Mouse (Mus musculus) forebrain, embryonic 12.5 days (tissue): ENCODE results near the gene Pdcd2l. TPM values are rescaled to one million over a fixed set of nuclear protein-coding genes. Genes with fewer than 3 reads are reported as not detected.
A peak's percentile ranks its signal among the peaks of the same experiment; 100 is the strongest.
"Not testable (repeated sequence)": the region's sequence is repeated elsewhere in the genome, so short reads cannot be mapped to it uniquely, and the experiment has no call there.

Experiments used
- ATAC-seq: fragments of 200-750 bp; cut with Nextera tagmentation; 2 replicates; pipeline ENCODE4 v1.8.0; 2017; ENCODE audit warnings: moderate TSS enrichment; ENCODE audit not compliant: low FRiP score
- H3K27ac ChIP-seq: fragments of 300-500 bp; sonication (generic); 2 replicates; pipeline ENCODE4 v1.5.1; 2016; ENCODE audit warnings: mild to moderate bottlenecking
- H3K27me3 ChIP-seq: fragments of 300-500 bp; sonication (generic); 2 replicates; pipeline ENCODE4 v1.6.1; 2016; ENCODE audit warnings: mild to moderate bottlenecking
- H3K36me3 ChIP-seq: fragments of 300-500 bp; sonication (generic); replicated peaks from 2 replicates; pipeline ENCODE4 v1.6.1; 2016; ENCODE audit warnings: mild to moderate bottlenecking
- H3K4me1 ChIP-seq: fragments of 300-500 bp; sonication (generic); 2 replicates; pipeline ENCODE4 v1.6.1; 2016
- H3K4me2 ChIP-seq: fragments of 300-500 bp; sonication (generic); 2 replicates; pipeline ENCODE4 v1.6.1; 2016; ENCODE audit warnings: mild to moderate bottlenecking, moderate library complexity
- H3K4me3 ChIP-seq: fragments of 300-500 bp; sonication (generic); replicated peaks from 2 replicates; pipeline ENCODE4 v1.5.1; 2016; ENCODE audit warnings: mild to moderate bottlenecking
- H3K9ac ChIP-seq: fragments of 300-500 bp; sonication (generic); 2 replicates; pipeline ENCODE4 v1.6.1; 2016; ENCODE audit warnings: mild to moderate bottlenecking
- H3K9me3 ChIP-seq: fragments of 300-500 bp; sonication (generic); 2 replicates; pipeline ENCODE4 v1.6.1; 2016
- WGBS: fragments of 180-500 bp; shearing (Covaris S2); methylation state at CpG from one replicate; pipeline ENCODE4 v1.1.7; 2016; 5-methylcytosine and 5-hydroxymethylcytosine counted together
- polyA plus RNA-seq: library from polyadenylated mRNA; unstranded; fragments of >200 nt; fragmentation: Nextera tagmentation; extraction: Ambion mirVana; gene quantifications from 2 replicates; pipeline ENCODE4 v1.2.1, GENCODE M21; 2016

Pdcd2l gene
- polyA plus RNA-seq, 1 experiment from 2014 or later, result 64.1 TPM

DNA sequence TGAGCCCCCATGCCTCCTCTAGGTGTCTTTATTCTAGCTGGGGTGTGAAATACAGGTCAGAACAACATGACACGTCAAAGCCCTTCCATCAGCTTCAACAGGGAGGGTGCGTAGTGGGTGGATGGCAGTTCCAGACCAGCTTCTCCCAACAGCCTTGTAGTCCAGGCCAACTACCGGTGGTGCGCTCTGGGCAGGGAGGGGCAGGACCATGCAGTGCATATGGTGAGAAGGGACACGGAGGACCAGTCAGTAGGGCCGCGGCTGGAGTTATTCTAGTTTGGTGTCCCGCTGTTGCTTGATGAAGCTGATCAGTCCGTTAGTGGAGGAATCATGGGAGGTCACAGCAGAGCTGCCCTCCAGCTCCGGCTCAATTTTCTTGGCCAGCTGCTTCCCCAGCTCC lies 5.7 kb upstream of the Pdcd2l start:
- not testable (repeated sequence) for H3K27me3 ChIP-seq, H3K9me3 ChIP-seq, H3K4me1 ChIP-seq, H3K4me3 ChIP-seq, H3K27ac ChIP-seq, H3K4me2 ChIP-seq, H3K9ac ChIP-seq
- H3K36me3 ChIP-seq, result peaks cover 68% of the 10 kb centered on the region
- 0 out of 2 replicates have a peak, but pooled peaks have one; percentile 23 for ATAC-seq
- WGBS, result 93% methylated on average over 10 of the region's 10 CpGs

DNA sequence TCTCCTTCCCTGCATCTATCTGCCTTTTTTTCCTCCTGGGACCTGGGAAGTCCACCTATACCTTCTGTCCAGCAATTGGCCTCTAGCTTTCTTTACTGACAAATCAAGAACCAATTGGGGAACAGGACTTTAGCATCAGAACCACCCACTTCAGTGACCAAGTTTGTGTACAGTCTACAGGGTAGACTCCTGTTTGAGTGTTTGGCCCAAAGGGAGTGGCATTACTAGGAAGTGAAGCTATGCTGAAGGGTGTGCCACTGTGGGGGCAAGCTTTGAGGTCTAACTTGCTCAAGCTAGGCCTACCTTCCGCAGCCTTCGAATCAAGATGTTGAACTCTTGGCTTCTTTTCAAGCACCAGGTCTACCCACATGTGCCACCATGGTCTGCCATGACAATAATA lies 4.4 kb upstream of the Pdcd2l start:
- Histone ChIP-seq H3K4me3 (no peak overlapping the region), H3K27ac (no peak overlapping the region), H3K27me3 (no peaks in the 10 kb centered on the region), H3K36me3 (peaks cover 55% of the 10 kb centered on the region), H3K4me1 (peaks cover under 1% of the 10 kb centered on the region; the same call in 1 of the 2 replicates), H3K9me3 (no peaks in the 10 kb centered on the region), H3K9ac (no peak overlapping the region), H3K4me2 (no peak overlapping the region)
- ATAC-seq, result no peak
- 95% methylated on average over 2 of the region's 2 CpGs for WGBS

DNA sequence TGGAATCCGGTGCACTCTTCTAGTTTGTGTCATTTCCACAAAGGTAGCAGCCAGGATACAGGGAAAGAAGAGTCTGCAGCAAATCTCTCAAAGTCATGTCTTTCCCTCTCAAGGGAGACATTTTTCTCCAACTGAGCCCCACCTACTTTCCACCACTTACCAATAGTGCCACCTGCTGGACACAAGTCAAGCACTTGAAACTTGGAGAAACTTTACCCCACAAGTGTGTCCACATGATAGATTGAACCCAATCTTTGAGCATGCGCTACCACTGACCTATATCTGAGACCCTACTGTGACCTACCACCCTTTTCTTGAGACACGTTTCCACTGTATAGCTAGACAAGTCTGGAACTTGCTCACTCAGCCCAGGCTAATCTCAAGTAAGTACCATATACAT lies 1.9 kb upstream of the Pdcd2l start:
- H3K4me1 ChIP-seq, result peaks cover 9% of the 10 kb centered on the region
- H3K9ac ChIP-seq, result no peak overlapping the region
- no peak for ATAC-seq
- no peak overlapping the region for H3K27ac ChIP-seq
- WGBS, result 53% methylated on average over 3 of the region's 3 CpGs
- no peak overlapping the region for H3K4me2 ChIP-seq
- H3K27me3 ChIP-seq, result no peaks in the 10 kb centered on the region
- no peak overlapping the region for H3K4me3 ChIP-seq
- peaks cover 30% of the 10 kb centered on the region for H3K36me3 ChIP-seq
- H3K9me3 ChIP-seq, result no peaks in the 10 kb centered on the region

DNA sequence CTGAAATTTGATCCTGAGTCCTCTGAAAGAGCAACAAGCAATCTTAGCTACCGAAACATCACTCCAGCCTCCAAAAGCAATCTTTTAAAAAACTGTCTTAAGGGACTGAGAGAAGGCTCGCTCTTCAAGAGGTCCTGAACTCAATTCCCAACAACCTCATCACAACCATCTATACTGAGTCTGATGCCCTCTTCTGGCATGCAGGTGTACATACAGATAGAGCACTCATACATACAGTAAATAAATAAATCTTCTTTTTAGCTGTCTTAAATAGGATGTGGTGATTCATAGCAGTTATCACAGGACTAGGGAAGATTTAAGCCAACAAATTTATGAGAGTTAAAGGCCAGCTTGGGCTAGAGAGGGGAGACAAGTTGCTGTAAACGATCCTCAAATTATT lies 829 bp downstream of the Pdcd2l start:
- ATAC-seq, result 0 out of 2 replicates have a peak, but pooled peaks have one; percentile 30
- no peak overlapping the region for H3K27ac ChIP-seq
- no peaks in the 10 kb centered on the region for H3K9me3 ChIP-seq
- WGBS, result 52% methylated on average over 3 of the region's 3 CpGs
- H3K9ac ChIP-seq, result peak overlapping the region; percentile 88
- no peaks in the 10 kb centered on the region for H3K27me3 ChIP-seq
- H3K36me3 ChIP-seq, result peaks cover 16% of the 10 kb centered on the region
- H3K4me3 ChIP-seq, result peak overlapping the region; percentile 96
- H3K4me2 ChIP-seq, result peak overlapping the region; percentile 75
- H3K4me1 ChIP-seq, result peaks cover 9% of the 10 kb centered on the region

DNA sequence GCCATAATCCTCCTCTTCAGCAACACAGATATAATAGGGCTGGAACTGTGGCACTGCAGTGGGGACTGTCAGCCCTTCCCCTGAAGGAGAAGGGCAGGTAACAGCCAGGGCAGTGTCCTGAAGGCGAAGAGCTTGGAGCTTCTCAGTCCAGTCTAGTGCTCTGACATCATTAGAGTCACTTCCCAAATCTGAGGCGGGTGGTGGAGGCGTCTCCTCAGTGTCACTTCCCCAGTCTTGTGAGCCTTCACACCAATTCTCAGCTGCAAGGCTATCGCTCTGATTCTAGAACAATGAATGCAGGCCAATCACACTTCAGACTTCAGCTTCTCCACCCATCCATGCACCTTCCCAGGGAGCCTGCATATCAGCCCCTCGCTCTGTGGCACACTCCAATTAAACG lies 3.6 kb downstream of the Pdcd2l start:
- Histone ChIP-seq H3K9me3 (no peaks in the 10 kb centered on the region), H3K36me3 (peaks cover 35% of the 10 kb centered on the region)
- 92% methylated on average over 6 of the region's 6 CpGs for WGBS

DNA sequence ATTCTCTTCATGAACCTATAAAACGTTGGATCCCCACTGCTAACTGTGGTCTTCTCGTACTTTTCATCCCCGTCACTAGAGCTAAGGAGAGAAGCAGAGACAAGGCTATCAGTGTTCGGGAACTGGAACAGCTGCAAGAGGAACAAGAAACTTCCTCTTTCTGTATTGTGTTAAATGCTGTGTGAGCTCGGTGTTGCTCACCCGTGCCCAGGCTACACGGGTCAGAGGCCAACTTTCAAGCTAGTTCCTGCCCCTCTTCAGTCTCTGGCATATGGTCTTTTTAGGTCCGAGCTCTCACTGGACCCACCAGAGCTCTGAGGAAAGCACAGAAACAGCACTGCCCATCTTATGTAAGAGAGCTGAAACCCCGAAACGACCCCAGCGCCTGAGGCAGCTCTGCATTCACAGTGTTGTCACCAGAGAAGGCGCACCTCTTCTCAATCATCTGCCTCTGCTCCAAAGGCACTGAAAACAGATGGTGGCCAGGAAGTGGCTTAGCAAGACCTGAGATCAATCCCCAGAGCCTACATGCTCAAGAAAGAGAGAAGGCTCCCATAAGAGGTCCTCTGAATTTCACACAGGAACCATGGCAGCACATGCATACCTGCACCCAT lies 7.0 kb downstream of the Pdcd2l start:
- WGBS, result 92% methylated on average over 12 of the region's 12 CpGs
- Histone ChIP-seq H3K9me3 (no peaks in the 10 kb centered on the region), H3K4me1 (no peaks in the 10 kb centered on the region), H3K27me3 (no peaks in the 10 kb centered on the region), H3K9ac (no peak overlapping the region), H3K4me2 (no peak overlapping the region), H3K27ac (no peak overlapping the region), H3K36me3 (peaks cover 64% of the 10 kb centered on the region), H3K4me3 (no peak overlapping the region)
- ATAC-seq, result no peak

More for the DNA sequence above, 3.6 kb downstream of the Pdcd2l start:
- Histone ChIP-seq H3K9ac (no peak overlapping the region), H3K27ac (no peak overlapping the region), H3K4me2 (no peak overlapping the region), H3K4me3 (no peak overlapping the region), H3K4me1 (peaks cover 9% of the 10 kb centered on the region), H3K27me3 (no peaks in the 10 kb centered on the region)
- ATAC-seq, result no peak

DNA sequence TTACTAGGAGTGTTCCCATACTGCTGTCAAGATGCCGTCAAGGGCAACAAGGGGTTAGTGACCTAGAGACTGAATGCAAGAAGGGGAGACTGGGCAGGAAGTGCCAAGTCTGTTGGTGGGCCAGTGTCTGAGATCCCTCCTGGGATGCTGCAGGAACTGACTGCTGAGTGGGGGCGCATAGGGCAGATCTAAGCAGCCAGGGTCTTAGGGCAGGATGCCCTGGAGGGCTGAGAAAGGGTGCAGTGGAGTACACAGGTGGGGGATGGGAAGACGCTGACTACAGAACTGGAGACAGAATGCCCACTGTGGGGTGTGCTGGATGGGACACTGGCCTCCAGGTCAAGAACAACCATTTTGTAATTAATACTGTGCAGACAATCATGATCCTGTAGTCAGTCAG lies 12.7 kb downstream of the Pdcd2l start:
- Histone ChIP-seq H3K36me3 (peaks cover 54% of the 10 kb centered on the region), H3K27me3 (no peaks in the 10 kb centered on the region), H3K4me3 (no peak overlapping the region), H3K9ac (no peak overlapping the region), H3K4me2 (no peak overlapping the region), H3K9me3 (no peaks in the 10 kb centered on the region), H3K27ac (no peak overlapping the region), H3K4me1 (no peaks in the 10 kb centered on the region)
- ATAC-seq, result no peak
- WGBS, result 84% methylated on average over 3 of the region's 3 CpGs

DNA sequence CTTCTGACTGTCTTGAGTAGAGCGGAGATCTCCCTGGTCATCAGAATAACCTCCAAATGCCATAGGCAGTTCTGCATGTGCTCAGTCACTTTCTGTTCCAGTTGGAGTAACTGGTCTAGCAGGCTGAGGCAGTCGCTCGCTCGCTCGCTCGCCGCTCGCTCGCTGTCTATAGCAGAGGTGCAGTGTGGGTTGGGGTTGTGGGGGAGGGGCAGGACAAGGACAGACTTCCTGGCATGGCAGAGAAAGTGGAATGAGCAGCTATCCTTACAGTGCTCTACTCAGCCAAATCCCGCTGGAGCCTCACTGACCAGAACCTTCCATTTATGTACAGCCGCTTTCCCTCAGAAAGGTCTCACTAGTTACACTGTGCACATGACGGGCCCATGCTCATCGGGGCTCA lies 13.1 kb downstream of the Pdcd2l start:
- Histone ChIP-seq H3K4me2 (no peak overlapping the region), H3K36me3 (peaks cover 50% of the 10 kb centered on the region)
- no peak for ATAC-seq

DNA sequence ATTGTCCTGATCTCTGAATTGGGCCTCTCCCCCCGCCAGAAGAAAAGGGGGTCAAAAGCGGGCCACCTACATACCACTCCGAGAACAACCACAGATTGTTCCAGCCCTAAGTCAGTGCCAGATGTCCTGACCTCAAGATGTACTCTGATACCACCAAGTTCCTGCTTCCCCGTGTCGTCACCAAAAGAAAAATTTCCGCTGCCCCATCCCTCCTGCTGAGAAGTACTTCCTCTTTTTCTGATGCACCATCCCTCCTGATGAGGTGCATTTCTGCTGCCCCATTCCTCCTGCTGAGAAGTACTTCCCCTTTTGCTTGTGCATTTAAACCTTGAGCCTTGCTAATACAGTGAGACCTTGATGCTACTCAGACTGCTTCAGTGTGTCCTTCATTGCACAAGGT lies 20.2 kb downstream of the Pdcd2l start:
- WGBS, result 88% methylated on average over 6 of the region's 6 CpGs
- not testable (repeated sequence) for H3K27ac ChIP-seq

More for the DNA sequence above, 13.1 kb downstream of the Pdcd2l start:
- Histone ChIP-seq H3K27me3 (no peaks in the 10 kb centered on the region), H3K4me3 (no peak overlapping the region), H3K9me3 (no peaks in the 10 kb centered on the region), H3K4me1 (no peaks in the 10 kb centered on the region), H3K27ac (no peak overlapping the region), H3K9ac (no peak overlapping the region)
- 90% methylated on average over 13 of the region's 13 CpGs for WGBS

DNA sequence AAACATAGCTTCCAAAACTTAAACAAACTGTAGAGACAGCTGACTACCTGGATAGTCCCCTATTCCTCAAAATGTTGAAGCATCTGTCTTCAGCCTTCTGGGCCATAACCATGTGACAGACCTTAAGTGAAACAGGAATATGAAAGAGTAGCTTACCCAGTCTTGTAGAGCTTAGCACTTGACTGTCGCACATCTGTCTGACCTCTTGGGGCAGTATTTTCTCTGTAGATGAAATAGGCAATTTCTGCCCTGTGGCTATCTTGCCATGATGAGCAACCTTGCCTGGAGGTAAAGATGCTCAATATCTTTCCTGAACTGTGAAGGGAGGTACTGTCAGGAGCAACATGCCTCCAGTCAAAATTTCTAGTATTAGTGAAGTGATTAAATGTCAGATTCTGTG lies 24.2 kb downstream of the Pdcd2l start:
- ATAC-seq, result no peak
- H3K36me3 ChIP-seq, result no peaks in the 10 kb centered on the region
- H3K4me1 ChIP-seq, result peaks cover 8% of the 10 kb centered on the region
- WGBS, result 59% methylated on average over 1 of the region's 1 CpGs
- no peak overlapping the region for H3K4me3 ChIP-seq
- H3K9me3 ChIP-seq, result no peaks in the 10 kb centered on the region
- H3K4me2 ChIP-seq, result no peak overlapping the region
- H3K27ac ChIP-seq, result no peak overlapping the region
- H3K9ac ChIP-seq, result no peak overlapping the region
- no peaks in the 10 kb centered on the region for H3K27me3 ChIP-seq

More for the DNA sequence above, 20.2 kb downstream of the Pdcd2l start:
- H3K36me3 ChIP-seq, H3K4me1 ChIP-seq, H3K4me3 ChIP-seq, H3K9ac ChIP-seq, ATAC-seq, H3K27me3 ChIP-seq, H3K9me3 ChIP-seq, H3K4me2 ChIP-seq: not testable (repeated sequence)

DNA sequence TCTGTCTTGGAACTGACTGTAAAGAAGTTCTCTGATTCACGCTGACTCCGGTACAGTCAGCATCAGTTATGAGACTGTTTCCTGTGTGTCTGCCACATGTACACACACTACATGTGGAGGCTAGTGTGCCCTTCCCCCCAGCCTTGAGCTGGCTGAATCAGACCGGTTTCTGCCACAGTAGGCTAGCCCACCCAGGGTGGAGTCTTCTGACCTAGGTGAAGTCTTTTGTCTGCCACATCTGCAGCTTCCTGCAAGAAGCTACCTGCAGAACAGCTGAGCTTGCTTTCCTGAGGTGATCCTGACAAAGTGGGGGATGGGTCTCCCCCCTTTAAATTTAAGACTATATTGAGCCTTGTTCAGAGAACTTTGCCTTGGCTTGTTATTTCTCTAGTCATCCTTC lies 27.0 kb downstream of the Pdcd2l start, which contains the start of gene Uba2:
Uba2 (minus strand) TSS at position 146 of the 400 bp plus-strand sequence.
- H3K4me2 ChIP-seq, result peak within 1 kb of the TSS; percentile 80
- H3K4me1 ChIP-seq, result peaks cover 16% of the 10 kb centered on the region
- peaks cover 10% of the 10 kb centered on the region for H3K36me3 ChIP-seq
- H3K9ac ChIP-seq, result peak within 1 kb of the TSS; percentile 92; the same call in 1 of the 2 replicates
- no peak for ATAC-seq
- no peaks in the 10 kb centered on the region for H3K9me3 ChIP-seq
- no peaks in the 10 kb centered on the region for H3K27me3 ChIP-seq
- peak within 1 kb of the TSS; percentile 87 for H3K4me3 ChIP-seq
- WGBS, result 83% methylated on average over 3 of the region's 3 CpGs
- peak within 1 kb of the TSS; percentile 87; the same call in 1 of the 2 replicates for H3K27ac ChIP-seq

DNA sequence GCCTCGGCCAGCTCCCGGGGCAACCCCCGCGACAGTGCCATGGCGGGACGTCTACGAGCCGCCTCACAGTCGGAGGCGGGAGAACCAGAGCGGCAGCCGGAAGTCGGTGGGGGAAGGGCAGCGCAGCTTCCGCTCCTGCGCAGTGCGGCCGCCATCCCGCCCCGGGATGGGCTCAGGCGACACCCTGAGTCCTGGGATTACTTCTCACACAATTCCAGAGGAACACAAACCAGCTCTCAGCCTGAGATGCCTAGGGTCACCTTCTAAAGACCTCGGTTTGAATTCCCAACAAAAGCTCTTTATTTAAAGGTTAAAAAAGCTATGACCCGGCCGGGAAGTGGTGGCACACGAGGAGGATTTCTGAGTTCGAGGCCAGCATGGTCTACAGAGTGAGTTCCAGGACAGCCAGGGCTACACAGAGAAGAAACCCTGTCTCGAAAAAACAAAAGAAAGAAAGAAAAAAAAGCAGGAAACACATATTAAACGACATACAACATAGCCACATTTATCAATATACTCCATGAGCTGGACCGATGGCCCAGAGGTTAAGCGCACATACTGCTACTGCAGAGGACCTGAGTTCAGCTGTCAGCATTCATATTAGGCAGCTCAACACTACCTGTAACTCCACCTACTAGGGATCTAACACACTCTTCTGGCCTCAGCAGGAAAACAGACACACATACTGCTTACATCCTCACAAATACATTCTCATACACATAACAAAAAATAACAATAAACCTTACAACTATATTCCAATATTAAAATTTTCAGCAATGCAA lies 27.8 kb downstream of the Pdcd2l start:
- H3K27me3 ChIP-seq, result no peaks in the 10 kb centered on the region
- H3K9me3 ChIP-seq, result no peaks in the 10 kb centered on the region
- peak overlapping the region; percentile 87 for H3K27ac ChIP-seq
- H3K36me3 ChIP-seq, result peaks cover 16% of the 10 kb centered on the region
- 11% methylated on average over 30 of the region's 30 CpGs for WGBS
- H3K4me3 ChIP-seq, result peak overlapping the region; percentile 87
- H3K4me2 ChIP-seq, result peak overlapping the region; percentile 80
- peaks cover 16% of the 10 kb centered on the region for H3K4me1 ChIP-seq
- ATAC-seq, result peak; percentile 96
- H3K9ac ChIP-seq, result peak overlapping the region; percentile 92
